Mouse (Mus musculus) stomach, postnatal 0 days (tissue): Measurements from ENCODE around the gene Slc7a10.

Experiments used
- CTCF ChIP-seq: IDR thresholded peaks from 2 replicates; pipeline ENCODE4 v1.5.1; 2016; ENCODE audit warnings: antibody characterized with exemption, low read depth, mild to moderate bottlenecking, moderate library complexity
- EP300 ChIP-seq: optimal IDR thresholded peaks from 2 replicates; pipeline ENCODE3; 2016; ENCODE audit warnings: antibody characterized with exemption

DNA sequence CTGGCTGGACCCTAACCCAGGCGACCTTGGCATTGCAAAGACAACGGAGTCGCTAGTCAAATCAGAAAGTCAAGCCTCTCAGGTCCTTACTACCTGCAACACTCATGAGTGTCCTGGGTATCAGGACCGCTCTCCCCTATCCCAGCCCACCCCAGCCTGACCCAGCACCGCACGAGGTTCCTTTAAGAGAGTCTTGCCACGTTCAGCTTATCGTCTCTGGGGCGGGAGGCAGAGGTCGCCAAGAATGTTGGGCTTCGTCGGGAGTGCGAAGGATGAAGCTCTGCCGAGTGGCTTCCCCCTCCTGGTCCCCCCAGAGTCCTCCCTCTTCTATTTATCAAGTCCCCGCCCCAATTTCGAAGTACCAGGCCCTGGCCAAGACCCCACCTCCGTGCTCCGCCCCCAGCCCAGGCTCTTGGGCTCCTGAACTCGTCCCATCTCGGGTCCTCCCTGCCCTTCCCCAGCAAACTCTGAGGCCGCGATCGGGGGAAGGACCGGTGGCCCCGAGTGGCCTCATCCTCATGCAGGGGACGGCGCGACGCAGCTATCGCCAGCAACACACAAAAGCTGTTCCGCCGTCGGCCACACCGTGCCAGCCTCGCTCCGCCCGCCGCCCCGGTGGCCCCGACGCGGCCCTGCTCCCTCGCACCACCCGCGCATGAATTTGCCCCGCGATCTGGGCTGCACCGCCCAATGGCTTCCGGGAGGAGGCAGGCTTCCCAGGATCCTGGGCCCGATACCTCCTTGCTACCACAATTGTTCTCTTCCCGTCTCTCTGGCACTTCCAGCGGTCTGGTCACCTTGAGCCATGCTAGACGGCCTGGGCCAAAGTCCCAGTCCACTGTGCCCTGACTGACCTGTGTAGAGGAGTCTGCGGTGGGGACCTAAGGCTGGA lies 1.1 kb upstream of the Slc7a10 start:
- TF ChIP-seq CTCF (peak; percentile 65), EP300 (no peak)
